Mouse (Mus musculus) ES-E14 (cell line): Measurements from ENCODE around the gene Casp7.

Experiments used
- ZC3H11A ChIP-seq: IDR thresholded peaks from 2 replicates; pipeline ENCODE4 v1.6.1; 2012; ENCODE audit warnings: low read depth, mild to moderate bottlenecking, inconsistent platforms, low read length, borderline replicate concordance
- ZNF384 ChIP-seq: IDR thresholded peaks from 2 replicates; pipeline ENCODE4 v1.6.1; 2012; ENCODE audit warnings: low read depth, low read length, inconsistent platforms

DNA sequence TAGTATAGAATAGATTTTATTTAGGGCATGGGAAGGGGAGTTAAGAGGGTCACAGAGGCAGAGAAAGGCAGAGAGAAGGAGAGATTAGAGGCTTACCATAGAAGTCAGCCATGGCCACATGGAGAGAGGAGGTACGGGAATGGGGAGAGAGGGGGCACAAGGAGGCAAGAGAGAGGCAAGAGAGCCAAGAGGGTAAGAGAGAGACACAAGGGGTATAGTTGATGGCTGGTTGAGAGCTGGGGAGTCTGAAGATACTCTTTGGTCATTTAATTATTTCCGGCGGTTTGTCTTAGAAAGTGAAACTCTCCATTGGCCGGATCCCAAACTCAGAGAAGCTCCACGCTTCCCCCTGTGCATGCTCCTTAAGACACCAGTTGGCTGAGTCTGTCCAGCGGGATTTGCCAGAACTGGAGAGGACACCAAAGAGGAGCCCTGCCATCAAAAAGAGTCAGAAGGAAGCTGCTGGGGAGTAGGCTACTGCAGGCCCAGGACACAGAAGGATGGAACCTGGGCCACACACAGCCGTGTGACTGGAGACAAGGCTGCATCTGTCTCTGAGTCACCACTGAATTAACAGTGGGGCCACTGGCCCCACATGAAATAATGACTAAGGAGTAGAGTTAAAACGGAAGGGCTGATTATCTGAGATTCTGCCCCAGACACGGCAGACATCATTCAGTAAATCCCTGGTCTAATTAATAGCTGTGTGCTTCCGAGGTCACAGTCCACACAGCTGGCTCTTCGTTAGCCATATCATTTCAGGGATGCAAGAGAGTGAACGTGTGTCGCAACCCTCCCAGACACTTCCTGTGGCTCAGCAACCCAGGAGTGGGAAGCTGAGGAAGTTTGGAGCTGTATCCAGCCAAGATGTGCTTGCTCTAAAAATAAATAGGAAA lies 88.7 kb downstream of the Casp7 start:
- TF ChIP-seq ZNF384 = no peak
- TF ChIP-seq ZC3H11A = no peak
